Mouse (Mus musculus) retina, postnatal 1 day (tissue): Measurements from ENCODE around the gene Dhrs7c.
A peak's percentile ranks its signal among the peaks of the same experiment; 100 is the strongest.

Experiments used
- DNase-seq: peaks from one replicate; pipeline ENCODE4 v3.0.0-alpha.2; 2012

The Dhrs7c gene

DNA sequence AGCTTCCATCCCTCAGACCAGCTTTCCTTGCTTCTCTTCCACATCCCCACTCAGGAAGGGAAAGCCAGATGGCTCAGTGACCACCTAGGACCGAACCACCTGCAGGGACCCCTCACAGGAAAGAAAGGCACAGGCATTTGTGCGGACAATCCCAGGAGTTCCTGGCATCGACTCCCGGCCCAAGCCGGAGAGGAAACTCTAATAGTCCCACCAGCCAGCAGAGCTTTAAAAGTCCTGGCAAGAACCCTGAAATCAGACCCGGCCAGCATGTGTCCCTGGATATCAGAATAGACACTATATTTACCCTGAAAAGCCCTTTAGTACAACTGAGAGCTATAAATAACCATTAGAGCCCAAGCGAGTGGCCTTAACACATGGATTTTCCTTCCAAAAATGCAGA is at the start of gene Dhrs7c:
Dhrs7c (plus strand) TSS at position 257 of the 400 bp plus-strand sequence.
- no peak for DNase-seq

DNA sequence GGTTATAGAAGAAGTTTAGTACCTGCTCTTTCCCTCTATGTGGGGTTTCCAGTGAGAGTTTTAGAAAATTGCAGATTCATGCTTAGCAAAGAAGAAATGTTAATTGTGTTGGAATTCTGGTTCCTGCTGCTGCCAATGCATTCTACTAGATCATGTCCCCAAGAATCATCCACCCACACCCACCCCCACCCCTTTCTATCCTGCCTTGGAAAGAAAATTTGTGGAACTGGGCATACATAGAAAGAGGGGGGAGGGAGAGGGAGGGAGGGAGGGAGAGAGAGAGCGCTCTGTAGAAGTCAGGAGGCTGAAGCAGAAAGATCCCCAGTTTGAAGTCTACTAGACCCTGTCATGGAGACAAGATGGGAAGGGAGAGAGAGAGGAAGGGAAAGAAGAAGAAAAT is 41.7 kb upstream of the Dhrs7c start:
- no peak for DNase-seq

DNA sequence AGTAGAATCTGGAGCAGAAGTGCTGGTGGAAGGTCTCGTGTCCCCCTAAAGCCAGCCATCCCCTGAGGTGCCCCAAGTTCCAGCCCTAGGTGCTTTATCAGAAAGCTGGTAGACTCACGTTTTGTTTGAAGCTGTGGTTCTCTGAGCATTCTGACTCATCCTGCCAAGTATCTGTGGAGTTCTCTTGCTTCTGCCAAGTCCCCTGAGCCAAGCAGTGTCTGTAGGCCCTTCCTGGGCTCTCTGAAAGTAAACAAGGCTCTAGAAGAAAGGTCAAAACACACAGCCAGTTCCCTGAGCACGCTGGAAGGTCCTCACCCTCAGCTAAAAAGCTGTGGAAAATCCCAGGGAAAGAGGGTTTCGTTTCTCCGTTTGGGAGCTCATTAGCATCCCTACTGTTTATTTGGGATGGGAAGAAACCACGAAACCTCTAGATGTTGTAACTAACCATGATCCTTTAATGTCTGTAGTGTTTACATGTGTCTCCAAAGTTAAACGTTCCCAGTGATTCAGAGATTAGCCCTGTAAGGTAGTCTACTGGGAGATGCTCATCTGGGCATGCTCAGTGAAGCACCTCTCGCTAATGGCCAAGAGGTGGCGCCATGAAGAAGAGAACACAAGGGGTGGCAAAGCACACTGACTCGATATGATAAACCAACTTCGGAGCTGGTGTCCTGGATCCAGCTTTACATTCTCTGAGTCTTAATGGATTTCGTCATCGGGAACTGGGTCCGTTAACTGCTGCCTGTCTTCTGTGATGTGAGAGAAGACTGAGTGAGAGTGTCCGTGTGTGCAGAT is 40.4 kb upstream of the Dhrs7c start:
- DNase-seq = no peak

DNA sequence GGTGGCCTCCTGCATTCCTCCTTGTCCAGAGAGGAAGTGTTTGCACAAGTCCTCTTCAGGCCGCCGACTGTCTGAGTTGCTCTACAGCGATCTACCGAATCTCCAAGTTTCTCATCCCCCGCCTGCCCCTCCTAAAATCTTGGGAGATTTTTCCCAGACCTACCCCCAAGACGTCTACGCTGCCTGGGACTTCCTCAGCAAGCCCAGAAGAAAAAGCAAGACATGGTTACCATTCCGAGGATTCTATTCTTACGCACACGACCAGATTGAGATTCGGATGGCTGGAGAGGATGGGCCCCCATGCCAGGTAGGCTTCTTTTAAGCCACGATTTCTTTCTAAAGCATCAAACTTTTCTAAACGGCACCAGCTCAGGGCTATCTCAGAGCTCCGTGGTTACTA is 26.9 kb upstream of the Dhrs7c start, which contains the start of gene Glp2r:
Glp2r (minus strand) TSS at position 101 of the 400 bp plus-strand sequence.
- no peak for DNase-seq

DNA sequence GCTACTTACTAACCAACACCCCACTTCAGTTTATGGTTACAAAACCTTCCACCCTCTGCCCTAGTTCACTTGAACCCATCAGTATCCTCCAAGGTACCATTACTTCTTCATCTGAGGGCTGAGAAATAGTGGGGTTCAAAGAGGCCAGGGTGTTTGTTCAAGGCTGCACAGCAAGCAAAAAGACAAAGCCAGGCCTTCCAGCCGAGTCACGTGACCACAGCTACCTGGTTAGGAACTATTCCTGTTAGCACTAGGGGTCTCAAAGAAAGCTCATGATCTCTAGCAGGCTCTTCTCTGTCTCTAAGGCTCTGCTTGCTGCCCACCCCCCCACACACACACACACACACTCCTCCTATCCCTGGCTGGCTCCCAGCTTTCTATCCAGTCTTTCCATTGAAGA is 26.3 kb upstream of the Dhrs7c start:
- no peak for DNase-seq

DNA sequence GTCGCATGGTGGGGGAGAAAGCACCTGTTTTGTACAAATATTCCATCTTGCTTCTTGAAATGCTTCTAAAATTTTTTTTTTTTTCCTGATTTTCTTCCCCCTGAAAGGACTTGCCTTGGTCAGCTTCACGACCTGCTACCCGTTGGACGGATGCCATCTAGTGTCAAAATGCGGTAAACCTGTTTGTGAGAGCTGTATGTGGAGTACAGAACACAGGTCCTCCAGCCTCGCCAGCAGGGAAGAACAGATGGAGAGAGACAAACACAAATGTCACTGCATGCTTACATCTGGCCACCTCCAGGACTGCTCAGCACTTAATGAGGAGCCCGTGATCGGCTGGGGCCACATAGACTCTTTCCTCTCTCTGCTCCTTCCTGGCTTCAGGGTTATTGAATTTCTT is 25.4 kb upstream of the Dhrs7c start:
- peak; percentile 77 for DNase-seq

DNA sequence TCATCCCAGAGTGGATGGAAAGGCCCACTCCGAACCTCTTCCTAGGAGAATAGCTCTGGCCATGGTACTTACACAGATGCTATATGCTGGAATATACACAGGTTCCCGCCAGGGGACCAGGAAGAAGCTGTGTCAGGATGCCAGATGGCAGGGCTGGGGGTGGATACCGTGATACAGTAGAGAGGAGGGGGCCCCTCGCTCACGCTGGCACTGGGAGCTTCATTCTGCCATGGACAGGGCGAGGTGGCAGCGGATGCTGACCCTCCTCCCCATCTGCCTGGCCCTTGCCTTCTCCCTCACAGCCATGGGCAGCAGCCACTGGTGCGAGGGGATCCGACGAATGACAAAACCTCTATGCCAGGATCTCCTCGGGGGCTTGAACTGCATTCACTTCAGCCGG is 23.6 kb upstream of the Dhrs7c start, which contains the start of gene Gsg1l2:
Gsg1l2 (plus strand) TSS at position 230 of the 400 bp plus-strand sequence.
- DNase-seq = peak; percentile 6

DNA sequence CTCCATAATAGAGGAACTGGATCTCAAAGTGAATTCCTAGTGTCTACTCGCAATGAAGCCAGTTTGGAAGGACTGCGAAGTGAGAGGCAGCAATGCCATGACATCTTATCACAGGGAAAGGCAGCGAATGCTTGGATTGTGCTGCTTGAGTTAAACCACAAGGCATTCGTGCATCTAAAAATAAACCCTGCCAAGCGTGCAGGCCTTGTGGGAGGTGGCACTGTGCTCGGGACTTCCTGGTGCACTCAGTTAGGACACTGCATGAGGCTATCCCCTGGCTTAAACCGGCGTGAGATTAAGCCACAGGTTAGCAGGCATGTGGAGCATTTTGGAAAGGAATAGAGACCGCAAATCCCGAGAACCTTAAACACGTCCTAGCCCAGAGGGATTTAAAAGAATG is 7.8 kb upstream of the Dhrs7c start:
- DNase-seq = no peak

DNA sequence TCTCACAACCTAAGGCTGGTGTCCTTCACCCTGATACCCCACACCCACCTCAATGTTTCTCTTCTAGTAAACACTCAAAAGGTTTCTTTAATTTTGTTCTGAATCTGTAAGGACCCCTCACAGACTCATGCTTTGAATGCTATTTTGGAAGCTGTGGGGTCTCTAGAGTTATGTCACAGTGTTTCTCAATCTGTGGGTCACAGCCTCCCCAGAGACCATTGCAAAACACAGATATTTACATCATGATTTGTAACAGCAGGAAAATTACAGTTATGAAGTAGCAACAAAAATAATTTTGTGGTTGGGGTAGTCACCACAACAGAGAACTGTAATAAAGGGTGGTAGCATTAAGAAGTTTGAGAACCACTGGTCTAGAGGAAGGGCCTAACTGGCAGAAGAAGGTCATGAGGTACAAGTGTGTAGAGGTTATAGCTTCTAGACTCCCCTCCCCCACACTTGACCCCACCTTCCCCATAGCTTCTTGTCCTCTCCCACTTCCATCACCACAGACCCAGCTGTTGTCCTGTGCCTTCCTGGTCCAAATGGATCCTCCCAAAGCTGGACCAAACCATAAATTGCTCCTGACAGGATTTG is 2.2 kb downstream of the Dhrs7c start:
- no peak for DNase-seq

DNA sequence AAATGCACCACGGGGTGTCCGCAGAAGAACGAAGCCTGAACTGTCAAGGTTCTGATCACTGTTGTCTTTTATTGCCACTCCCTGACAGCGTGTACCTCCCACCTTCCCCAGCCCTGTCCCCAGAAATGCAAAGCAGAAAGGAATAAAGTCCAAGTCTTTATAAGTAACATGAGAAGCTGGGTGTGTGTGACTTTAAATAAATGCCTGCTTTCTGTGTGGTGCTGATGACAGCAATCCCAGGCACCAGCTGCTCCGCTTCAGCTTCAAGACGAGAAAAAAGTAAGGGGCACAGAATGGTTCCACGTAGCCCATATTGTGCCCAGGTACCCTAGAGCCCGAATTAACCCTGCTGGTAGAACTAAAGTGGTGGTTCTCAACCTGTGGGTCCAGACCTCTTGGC is 3.2 kb downstream of the Dhrs7c start:
- DNase-seq = no peak

DNA sequence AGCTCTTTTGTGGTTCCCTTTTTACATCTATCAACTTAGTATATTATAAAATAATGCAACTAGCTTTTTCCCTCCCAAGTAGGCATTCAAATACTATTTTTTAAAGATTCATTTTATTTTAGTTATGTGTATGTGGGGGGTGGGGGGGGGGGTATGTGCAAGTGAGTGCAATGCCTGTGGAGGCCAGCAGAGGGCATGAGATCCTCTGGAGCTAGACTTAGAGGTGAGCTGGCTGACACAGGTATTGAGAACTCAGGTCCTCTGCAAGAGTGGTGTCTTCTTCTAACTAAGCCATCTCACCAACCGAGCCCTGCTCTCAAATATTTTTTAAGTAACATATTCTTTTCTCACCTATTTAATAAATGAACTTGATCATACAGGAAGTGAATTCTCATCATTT is 7.6 kb downstream of the Dhrs7c start:
- no peak for DNase-seq

DNA sequence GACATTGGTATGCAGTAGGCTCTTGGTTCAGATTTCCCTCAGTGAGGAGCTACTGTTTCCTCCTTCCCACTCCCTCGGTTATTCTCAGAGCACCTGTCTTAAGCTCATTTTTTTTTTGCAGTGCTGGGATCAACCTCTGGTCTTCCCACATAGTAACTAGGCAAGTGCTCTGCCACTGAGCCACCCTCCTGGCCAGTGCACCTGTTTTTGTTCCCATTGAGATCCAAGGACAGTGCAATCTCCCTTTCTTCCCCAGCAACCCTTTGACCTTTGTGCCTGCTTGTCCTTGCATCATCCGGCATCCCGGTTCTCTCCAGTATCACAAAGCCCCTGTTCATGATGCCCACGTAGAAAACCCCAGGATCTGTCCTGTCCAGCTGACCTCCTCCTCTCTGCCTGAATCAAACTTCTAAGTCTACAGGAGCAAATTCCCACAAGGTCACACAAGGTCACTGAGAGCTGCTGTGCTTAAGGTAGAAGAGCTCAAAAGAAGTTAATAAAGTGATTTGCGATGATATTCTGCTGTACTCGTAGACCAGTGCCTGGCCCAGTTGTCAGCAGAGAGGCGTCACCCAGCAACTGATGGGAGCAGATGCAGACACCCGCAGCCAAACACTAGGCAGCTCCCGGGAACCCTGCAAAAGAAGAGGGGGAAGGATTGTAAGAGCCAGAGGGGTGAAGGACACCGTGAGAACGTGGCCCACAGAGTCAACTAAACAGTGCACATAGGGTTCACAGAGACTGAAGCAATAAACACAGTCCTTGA is 9.0 kb downstream of the Dhrs7c start:
- DNase-seq = no peak

DNA sequence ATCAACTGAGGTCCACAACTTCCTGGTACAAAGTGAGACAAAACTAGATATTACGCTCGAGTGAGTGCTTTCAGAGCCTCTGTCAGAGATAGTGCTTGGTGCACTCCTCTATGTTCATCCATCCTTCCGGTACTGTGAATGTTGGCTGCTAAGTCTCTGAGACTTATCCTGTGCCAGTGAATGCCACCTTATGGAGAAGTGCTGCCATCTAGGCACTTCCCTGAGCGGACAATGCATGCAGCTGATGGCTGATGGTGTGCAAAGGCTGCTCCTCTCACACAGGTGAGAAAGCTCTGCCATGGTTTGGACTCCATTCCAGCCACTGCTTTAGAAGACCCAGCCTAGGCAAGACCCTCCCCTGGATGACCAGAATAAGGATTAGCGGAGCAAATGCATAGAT is 10.1 kb downstream of the Dhrs7c start:
- DNase-seq = no peak

DNA sequence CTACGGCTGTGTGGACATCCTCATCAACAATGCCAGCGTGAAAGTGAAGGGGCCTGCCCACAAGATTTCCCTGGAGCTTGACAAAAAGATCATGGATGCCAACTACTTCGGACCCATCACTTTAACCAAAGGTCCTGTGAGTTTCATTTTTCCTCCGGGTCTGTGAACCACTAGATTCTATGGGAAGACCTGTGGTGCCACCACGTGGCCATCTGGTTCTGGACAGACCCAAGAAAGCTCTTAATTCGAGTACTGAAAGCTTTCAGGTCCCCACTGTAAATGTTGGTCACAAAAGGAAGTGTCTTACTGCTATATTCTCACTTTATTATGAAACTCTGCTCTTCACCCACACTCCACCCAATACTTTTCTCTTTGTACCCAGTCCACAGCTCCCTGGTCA is 13.5 kb downstream of the Dhrs7c start:
- DNase-seq = no peak

DNA sequence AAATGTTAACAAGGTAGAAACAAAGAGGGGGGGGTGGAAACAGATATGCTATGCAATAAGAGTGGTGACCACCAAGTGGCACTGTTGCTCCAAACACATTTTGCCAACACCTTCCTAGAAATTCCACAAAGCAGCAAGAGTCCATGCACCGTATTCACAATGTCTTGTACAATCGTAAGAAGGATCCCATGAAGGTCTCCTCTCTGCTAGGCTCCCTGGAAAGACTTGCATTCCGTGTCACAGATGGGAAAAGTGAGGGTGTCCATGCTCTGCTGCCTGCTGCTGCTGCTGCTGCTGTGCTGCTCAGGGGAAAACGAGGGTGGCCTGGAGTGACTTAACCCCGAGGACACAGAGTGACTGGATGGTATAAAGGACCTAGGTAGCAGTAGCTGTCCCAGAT is 21.6 kb downstream of the Dhrs7c start:
- DNase-seq = peak; percentile 59

DNA sequence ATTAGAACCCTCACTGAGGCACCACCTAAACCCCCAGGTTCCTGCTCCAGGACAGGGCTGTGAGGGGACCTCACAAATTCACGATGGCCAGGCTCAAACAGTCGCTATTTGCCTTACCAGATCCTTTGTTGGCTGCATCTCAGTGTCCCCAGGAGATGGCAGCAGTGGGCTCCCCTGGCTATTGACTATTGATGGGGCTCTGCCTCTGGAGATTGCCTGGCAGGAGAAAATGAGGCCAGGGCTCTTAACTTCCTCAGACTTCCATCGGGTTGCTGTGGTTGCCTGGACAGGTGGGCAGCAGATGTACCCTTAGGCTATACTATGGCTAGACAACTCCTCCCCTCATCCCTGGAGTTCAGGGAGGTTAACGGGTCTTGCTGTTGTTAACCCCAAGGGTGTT is 22.2 kb downstream of the Dhrs7c start:
- peak; percentile 69 for DNase-seq

DNA sequence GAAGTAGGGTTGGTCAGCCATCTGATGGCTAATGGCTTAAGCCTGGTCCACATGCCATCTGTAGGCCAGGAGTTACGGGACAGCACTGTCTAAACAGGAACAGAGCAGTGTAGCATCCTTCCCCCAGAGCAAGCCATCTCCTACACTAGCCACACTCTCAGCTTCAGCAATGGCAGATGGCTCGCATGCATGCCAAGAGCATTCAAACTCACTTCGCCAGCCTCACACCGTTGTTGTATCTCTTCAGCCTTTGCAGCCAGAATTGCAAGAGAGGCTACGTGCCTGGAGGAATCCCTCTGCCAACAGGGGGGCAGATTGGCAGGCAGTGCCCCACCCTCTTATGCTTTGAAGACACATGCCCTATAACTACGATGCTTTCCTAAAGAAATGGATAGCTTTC is 23.6 kb downstream of the Dhrs7c start:
- DNase-seq = no peak

DNA sequence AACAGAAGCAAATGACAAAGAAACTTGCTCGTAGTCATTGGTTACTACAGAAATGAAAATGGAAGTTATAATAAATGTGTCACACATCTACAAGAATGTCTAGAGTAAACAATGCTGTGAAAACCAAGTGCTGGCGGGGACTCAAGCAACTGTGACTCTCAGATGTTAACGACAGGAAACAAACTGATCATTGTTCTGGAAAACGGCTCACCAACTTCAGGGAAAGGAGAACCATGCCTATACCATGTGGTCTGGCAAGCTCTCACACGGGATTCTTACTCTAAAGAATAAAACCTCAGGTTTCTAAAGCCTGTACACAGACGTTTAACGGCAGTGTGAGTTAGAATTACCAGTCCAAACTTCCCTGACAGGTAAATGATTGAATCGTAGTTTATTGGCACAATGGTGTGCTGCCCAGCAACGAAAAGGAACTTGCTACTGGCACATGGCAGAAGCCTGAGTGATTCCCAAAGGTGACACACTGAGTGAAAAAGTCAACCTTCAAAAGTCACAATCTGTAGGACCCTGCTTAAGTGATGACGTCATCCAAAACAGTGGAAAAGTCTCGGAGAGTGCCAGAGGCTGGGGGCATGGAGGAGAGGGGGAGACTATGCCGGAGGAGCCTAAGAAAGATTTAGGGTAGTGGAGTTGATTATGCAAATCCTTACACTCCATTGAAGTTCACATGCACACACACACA is 30.5 kb downstream of the Dhrs7c start:
- no peak for DNase-seq

DNA sequence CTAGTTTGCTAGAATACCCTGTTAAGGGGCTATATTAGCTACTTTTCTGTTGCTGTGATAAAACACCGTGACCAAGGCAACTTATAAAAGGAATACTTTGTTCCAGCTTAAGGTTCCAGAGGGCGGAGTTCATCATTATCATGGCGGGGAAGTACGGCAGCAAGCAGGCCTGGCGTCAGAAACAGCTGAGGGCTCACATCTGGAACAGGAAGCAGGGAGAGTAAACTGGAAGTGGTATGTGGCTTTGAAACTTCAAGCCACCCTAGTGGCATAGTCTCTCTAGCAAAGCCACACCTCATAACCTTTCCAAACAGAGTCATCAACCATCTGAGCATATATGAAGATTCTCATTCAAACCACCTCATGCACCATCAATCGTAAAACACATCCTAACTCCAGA is 31.5 kb downstream of the Dhrs7c start:
- DNase-seq = no peak

DNA sequence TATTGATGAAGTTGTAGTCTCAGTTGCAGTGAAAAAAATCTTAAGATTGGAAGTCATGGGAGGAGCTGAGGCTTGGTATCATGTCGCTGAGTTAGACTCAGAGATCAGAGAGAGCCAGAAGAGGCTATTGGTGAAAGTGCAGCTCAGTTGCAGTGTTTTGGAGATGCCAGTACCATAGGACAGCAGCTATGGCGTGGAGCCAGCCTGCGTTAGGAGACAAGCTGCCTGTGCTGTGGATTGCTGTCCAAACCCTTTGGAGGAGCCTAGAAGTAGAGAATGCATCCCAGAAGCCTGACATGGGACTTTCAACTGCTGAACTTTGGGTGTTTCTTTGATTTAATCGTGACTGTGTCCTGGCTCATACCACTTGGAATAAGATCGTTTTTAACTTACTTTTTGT is 33.8 kb downstream of the Dhrs7c start:
- DNase-seq = no peak

DNA sequence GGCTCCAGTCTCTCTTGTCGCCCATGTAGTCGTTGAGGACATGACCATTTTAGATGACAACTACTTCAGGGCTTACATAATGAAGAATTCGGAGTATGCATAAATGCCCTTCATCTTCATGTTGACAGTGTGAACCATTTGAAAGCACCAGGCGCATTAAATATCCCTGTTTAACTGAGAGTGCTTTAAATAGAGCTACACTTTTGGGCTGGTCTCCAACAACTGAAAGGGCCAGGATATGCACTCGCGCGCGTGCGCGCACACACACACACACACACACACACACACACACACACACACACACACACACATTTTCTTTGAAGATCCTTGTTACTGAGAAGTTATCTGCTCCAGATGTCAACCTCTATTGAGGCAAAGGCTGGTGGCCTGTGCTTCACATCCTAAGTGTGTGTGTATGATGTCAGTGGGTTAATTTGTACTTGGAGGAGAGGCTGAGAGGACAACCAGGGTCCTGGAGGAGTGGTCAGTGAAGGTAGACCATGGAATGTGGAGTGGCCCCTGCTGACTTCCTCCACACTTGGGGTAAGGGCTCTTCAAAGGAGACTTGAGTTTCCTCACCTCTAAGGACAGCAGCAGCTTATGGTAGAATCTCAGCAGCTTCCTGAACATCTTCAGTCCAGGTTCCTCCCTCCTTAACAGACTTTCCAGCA is 37.6 kb downstream of the Dhrs7c start:
- DNase-seq = no peak

DNA sequence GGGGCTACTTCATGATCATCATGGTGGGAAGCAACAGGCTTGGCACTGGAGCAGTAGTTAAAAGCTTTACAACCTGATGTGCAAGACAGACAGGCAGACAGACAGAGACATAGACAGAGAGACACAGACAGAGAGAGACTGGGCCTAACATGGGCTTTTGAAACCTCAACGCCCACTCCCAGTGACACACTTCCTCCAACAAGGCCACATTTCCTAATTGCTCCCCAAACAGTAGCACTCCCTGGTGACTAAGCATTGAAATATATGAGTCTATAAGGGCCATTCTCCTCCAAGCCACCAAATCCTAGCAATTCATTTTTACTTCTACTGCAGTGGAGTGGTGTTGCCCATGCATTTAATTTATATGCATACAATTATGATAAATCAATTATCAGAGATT is 41.8 kb downstream of the Dhrs7c start:
- DNase-seq = no peak

DNA sequence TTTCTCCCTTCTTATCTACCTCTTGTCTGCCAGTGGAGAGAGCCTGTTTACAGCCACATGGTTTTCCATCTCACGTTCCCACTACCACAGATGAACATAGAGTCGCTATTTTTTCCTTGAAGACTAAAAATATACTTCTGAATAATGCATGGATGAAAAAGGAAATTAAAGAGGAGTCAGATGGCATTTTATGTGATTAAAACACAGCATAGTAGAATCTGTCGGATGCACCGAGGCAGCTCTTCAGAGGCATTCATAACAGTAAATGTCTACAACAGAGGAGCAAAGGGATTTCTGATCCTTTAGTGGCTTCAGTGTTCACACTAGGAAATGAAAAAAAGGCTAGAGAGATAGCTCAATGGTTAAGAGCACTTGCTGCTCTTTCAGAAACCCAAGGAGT is 47.2 kb downstream of the Dhrs7c start:
- DNase-seq = no peak
